Mouse (Mus musculus): ENCODE measurements around the gene Fgfr2.

- TF ChIP-seq MAFK (IDR thresholded peaks at IDR 0.05; ENCODE audit: insufficient read depth, low read depth, low read length) = no peak
- no peak for TF ChIP-seq CHD2 (IDR thresholded peaks at IDR 0.05; ENCODE audit: low read depth, low read length)
- TF ChIP-seq ZNF384 (IDR thresholded peaks at IDR 0.05; ENCODE audit: low read depth, low read length) = no peak
- TF ChIP-seq HCFC1 (IDR thresholded peaks at IDR 0.05; ENCODE audit: borderline replicate concordance, insufficient read depth, low read length) = no peak
- TF ChIP-seq ZC3H11A (IDR thresholded peaks at IDR 0.05; ENCODE audit: borderline replicate concordance, low read depth, low read length) = no peak
Observed at GRCm38 (mm10) chr7:130804991-130805390, 2318.2 kb downstream of the Fgfr2 start.
